Mouse (Mus musculus) small intestine, adult 2 months (tissue): ENCODE measurements around the gene Socs3.

ENCODE experiments used
- CTCF ChIP-seq: fragments of 200-500 bp; IDR thresholded peaks from 2 replicates; pipeline ENCODE4 v1.5.1; 2012; ENCODE audit warnings: low read depth, mild to moderate bottlenecking, control low read depth, inconsistent platforms, low read length, moderate library complexity, mixed read lengths; ENCODE audit not compliant: insufficient replicate concordance, insufficient read length; ENCODE audit errors: extremely low read depth
- POLR2A ChIP-seq: fragments of 200-500 bp; IDR thresholded peaks from 2 replicates; pipeline ENCODE4 v1.6.1; 2012; ENCODE audit warnings: low read depth, mild to moderate bottlenecking, control low read depth, inconsistent platforms, low read length, moderate library complexity

DNA sequence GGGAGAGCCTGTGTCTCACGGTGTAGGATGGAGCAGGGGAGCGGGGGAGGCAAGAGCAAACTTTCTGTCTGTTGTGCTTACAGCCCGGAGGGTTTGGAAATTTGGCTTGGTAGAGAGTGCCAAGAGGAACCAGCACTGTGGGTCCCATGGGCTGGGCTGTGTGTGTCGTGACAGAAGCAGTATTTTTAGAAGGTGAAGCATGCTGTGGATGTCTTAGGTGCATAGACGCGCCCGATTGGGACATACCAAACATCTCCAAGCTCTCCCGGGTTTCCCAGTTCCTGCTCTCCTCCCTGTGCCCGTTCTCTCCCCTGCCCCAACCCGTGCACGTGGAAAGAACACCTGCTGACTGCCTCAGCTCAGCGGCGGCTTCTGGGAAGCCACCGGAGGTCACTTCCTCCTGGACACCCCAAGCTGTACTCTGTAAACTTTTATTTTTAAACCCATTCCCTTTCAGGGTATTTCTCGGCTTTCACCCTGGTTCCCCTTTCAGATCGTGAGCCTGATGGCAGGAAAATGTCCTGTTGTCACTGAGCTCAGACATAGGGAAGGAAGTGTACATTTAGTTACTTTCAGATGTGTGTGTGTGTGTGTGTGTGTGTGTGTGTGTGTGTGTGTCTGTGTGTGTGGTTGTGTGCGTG is 10.0 kb downstream of the Socs3 start:
- TF ChIP-seq POLR2A, result no peak
- TF ChIP-seq CTCF, result no peak
